Mouse (Mus musculus) testis, adult 2 months (tissue): Measurements from ENCODE around the gene Rnf220.

ENCODE experiments used
- CTCF ChIP-seq: fragments of 200-500 bp; IDR thresholded peaks from 2 replicates; pipeline ENCODE4 v1.5.1; 2012; ENCODE audit warnings: low read depth, mild to moderate bottlenecking, inconsistent platforms, low read length, moderate library complexity; ENCODE audit not compliant: control insufficient read depth, insufficient read depth, insufficient replicate concordance
- POLR2A ChIP-seq: fragments of 200-500 bp; IDR thresholded peaks from 2 replicates; pipeline ENCODE4 v1.6.1; 2012; ENCODE audit warnings: low read depth, mild to moderate bottlenecking, inconsistent platforms, low read length, moderate library complexity; ENCODE audit not compliant: control insufficient read depth

DNA sequence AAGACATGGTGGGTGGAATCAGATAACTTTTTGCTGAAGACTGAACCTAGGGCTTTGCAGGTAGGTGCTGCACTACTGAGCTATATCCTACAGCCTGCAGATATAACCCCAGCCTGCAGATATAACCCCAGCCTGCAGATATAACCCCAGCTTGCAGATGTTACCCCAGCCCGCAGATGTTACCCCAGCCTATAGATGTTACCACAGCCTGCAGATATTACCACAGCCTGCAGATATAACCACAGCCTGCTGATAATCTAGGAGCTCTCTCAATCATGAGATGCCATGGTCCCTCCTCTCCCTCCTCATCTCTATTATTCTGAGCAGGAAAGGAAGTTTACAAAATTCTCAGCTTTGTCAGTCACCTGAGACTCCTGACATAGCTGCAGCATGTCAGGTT, 111.6 kb downstream of the Rnf220 start:
- no peak for TF ChIP-seq POLR2A
- TF ChIP-seq CTCF: no peak
